Mouse (Mus musculus) liver, embryonic 11.5 days (tissue): ENCODE measurements around the gene Arl6ip1. TPM values are rescaled to one million over a fixed set of nuclear protein-coding genes. Genes with fewer than 3 reads are reported as not detected.
"Not testable (repeated sequence)": the region's sequence is repeated elsewhere in the genome, so short reads cannot be mapped to it uniquely, and the experiment has no call there.

Experiments used
- ATAC-seq: fragments of 200-750 bp; cut with Nextera tagmentation; replicated peaks from 2 replicates; pipeline ENCODE4 v1.8.0; 2017; ENCODE audit warnings: moderate number of reproducible peaks, mild to moderate bottlenecking, moderate TSS enrichment, moderate library complexity; ENCODE audit not compliant: low FRiP score
- DNase-seq: peaks from one replicate; pipeline ENCODE4 v3.0.0-alpha.2; 2017; ENCODE audit warnings: low spot score
- H3K27ac ChIP-seq: fragments of 300-500 bp; sonication (generic); 2 replicates; pipeline ENCODE4 v1.5.1; 2014; ENCODE audit warnings: mild to moderate bottlenecking, low read depth, low read length, control low read depth
- H3K27me3 ChIP-seq: fragments of 300-500 bp; sonication (generic); replicated peaks from 2 replicates; pipeline ENCODE4 v1.6.1; 2014; ENCODE audit warnings: low read length, mixed read lengths; ENCODE audit not compliant: control insufficient read depth, insufficient read depth
- H3K36me3 ChIP-seq: fragments of 300-500 bp; sonication (generic); 2 replicates; pipeline ENCODE4 v1.6.1; 2014; ENCODE audit warnings: mild to moderate bottlenecking, low read length, moderate library complexity, mixed read lengths; ENCODE audit not compliant: control insufficient read depth, insufficient read depth
- H3K4me1 ChIP-seq: fragments of 300-500 bp; sonication (generic); replicated peaks from 2 replicates; pipeline ENCODE4 v1.6.1; 2014; ENCODE audit warnings: low read length, mixed read lengths; ENCODE audit not compliant: control insufficient read depth, insufficient read depth
- H3K4me2 ChIP-seq: fragments of 300-500 bp; sonication (generic); 2 replicates; pipeline ENCODE4 v1.6.1; 2014; ENCODE audit warnings: mild to moderate bottlenecking, control low read depth, moderate library complexity
- H3K4me3 ChIP-seq: fragments of 300-500 bp; sonication (generic); 2 replicates; pipeline ENCODE4 v1.5.1; 2014; ENCODE audit warnings: low read depth, low read length, control low read depth
- H3K9ac ChIP-seq: fragments of 300-500 bp; sonication (generic); 2 replicates; pipeline ENCODE4 v1.6.1; 2014; ENCODE audit warnings: low read depth, low read length, control low read depth
- H3K9me3 ChIP-seq: fragments of 300-500 bp; sonication (generic); 2 replicates; pipeline ENCODE4 v1.6.1; 2016; ENCODE audit warnings: low read length, inconsistent platforms, mixed read lengths; ENCODE audit not compliant: control insufficient read depth
- whole genome bisulfite sequencing: fragments of 180-500 bp; shearing (Covaris S2); extraction: QIAGEN DNeasy Blood & Tissue Kit; methylation state at CpG from one replicate; pipeline ENCODE4 v1.1.7; 2014; 5-methylcytosine and 5-hydroxymethylcytosine counted together
- polyA plus RNA-seq: library from polyadenylated mRNA; unstranded; fragments of >200 nt; fragmentation: Nextera tagmentation; extraction: Ambion mirVana; gene quantifications from 2 replicates; pipeline ENCODE4 v1.2.1, GENCODE M21; 2014

Arl6ip1 gene
- 279 and 288 TPM in 2 replicates for polyA plus RNA-seq

DNA sequence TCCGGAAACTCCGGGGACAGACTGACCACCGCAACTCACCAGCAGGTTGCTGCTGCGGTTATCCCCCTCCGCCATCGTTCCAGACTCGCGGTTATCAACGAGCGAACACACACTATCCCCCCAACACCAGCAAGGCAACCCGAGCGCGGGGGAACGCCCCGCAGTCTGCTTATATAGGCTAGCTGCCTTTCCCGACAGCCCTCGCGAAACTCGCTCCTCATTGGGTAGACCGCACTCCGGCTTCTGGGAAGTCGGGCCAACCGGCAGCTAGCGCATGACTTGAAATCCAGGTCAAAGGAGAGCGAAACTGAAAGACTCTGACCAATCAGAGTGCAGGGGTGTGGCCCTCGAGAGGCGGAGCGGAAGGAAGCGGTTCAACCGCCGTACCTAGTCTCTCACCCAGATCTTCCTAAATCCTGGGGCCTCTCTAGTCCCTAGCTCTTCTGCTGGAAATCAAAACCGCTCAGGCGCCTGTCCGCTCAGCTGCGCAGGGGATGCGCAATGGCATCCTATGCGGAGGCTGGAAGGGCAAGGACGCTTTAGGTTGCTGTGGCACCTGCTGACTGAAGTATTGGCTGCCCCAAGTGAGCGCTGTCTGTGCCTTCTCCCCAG, at the start of gene Arl6ip1:
Gene Arl6ip1, minus strand, starts transcription at position 233 of the 612 bp plus-strand sequence.
- H3K4me3 ChIP-seq = peak within 1 kb of the TSS; percentile 91
- WGBS = under 1% methylated on average over 39 of the region's 39 CpGs

DNA sequence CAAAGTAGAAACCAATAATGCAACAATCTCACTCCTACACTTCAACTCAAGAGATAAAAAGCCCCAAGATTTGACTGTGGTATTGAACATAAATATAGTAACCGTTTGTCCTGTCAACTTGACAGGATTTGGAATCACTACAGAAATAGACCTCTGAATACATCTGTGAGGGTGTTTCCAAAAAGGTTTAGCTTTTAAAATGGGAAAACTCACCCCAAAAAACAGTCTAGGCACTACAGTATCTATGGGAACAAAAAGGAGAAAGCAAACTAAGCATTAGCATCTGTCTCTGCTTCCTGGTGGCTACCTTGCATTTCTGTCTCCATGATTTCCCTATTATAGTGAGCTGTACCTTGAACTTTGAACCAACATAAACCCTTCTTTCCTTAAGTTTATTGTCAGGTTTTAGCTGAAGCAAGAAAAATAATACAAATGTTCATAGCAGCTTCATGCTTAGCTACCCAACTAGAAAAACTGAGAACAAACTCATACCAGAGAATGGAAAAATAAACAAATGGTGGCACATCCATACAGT, 46.4 kb upstream of the Arl6ip1 start:
- peaks cover 15% of the 10 kb centered on the region for H3K36me3 ChIP-seq
- ATAC-seq (no peak), DNase-seq (no peak)
- no peak overlapping the region for H3K4me2 ChIP-seq
- no peaks in the 10 kb centered on the region for H3K9me3 ChIP-seq
- WGBS = 79% methylated on average over 1 of the region's 1 CpGs
- H3K4me3 ChIP-seq = no peak overlapping the region
- no peaks in the 10 kb centered on the region for H3K4me1 ChIP-seq
- no peak overlapping the region for H3K9ac ChIP-seq
- no peak overlapping the region for H3K27ac ChIP-seq
- no peaks in the 10 kb centered on the region for H3K27me3 ChIP-seq

More for the DNA sequence above, at the start of gene Arl6ip1:
- Histone ChIP-seq H3K4me1 (peaks cover 27% of the 10 kb centered on the region), H3K9me3 (no peaks in the 10 kb centered on the region), H3K27me3 (no peaks in the 10 kb centered on the region), H3K36me3 (peaks cover 12% of the 10 kb centered on the region), H3K9ac (peak within 1 kb of the TSS; percentile 94), H3K27ac (peak within 1 kb of the TSS; percentile 97), H3K4me2 (peak within 1 kb of the TSS; percentile 74)
- ATAC-seq = peak; percentile 99
- peak; percentile 97 for DNase-seq

DNA sequence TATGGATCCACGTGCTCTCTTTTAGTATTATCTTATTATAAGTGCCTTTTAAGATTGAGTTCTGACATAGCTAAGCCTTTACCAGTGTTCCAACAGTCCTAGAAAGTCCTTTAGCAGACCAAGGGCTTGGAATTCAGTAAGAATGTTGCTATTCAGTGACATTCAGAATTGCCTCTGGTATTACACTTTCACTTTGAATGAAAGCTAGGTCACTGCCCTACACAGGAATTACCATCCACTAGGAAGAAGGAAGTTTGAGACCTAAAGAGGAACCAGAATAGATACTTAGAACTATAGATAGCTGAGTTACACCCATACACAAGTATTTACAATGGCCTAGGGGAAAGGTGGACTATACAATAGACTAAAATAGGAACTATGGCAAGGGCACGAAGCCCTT, 40.7 kb upstream of the Arl6ip1 start:
- peaks cover 24% of the 10 kb centered on the region for H3K36me3 ChIP-seq

DNA sequence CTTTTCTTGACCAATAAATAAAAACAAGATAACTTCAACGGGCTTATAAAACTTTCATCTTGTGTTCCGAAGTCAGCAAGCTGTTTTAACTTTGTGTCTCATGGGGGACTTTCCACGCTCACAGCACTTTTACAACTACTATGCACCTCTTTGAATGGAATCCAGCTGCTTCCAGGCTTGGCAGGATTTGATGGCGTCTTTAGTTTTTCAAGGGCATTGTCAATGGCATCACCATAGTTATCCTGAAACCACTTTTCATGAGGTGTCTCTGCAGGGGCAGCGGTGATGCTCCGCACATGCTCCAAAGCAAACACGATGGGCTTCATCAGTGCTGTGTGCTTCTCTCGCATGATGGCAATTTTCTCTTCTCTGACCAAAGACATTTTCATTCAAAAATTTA, 33.5 kb upstream of the Arl6ip1 start:
- 92% methylated on average over 8 of the region's 8 CpGs for WGBS
- ATAC-seq = no peak
- no peak for DNase-seq
- no peak overlapping the region for H3K9ac ChIP-seq
- H3K4me3 ChIP-seq = no peak overlapping the region
- no peaks in the 10 kb centered on the region for H3K27me3 ChIP-seq
- no peaks in the 10 kb centered on the region for H3K9me3 ChIP-seq
- H3K4me1 ChIP-seq = no peaks in the 10 kb centered on the region
- no peak overlapping the region for H3K4me2 ChIP-seq
- no peak overlapping the region for H3K27ac ChIP-seq
- H3K36me3 ChIP-seq = peaks cover 23% of the 10 kb centered on the region

More for the DNA sequence above, 40.7 kb upstream of the Arl6ip1 start:
- not testable (repeated sequence) for H3K9ac ChIP-seq, H3K4me1 ChIP-seq, ATAC-seq, H3K4me3 ChIP-seq, H3K27me3 ChIP-seq, H3K4me2 ChIP-seq, H3K9me3 ChIP-seq, DNase-seq, H3K27ac ChIP-seq
- WGBS = 83% methylated on average over 2 of the region's 2 CpGs

DNA sequence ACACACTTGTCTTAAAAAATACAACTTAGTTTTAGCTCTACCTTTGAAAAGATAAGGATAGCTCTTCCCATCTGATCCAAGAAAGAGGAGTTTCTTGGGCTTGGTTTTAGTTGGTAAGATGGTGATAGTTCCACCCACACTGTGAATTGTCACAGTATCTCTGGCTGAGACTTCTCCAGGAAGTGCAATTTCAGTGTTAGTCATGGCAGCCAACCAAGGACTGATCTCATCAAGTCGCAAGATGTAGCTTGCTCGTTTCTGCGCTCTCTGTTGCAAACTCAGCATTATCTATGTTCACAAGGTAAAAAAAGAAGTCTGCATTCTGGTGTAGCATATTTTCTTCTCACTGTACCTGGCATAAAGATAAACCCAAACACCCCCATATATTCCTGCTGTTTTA, 30.7 kb upstream of the Arl6ip1 start:
- 94% methylated on average over 3 of the region's 3 CpGs for WGBS
- Histone ChIP-seq H3K36me3 (peaks cover 25% of the 10 kb centered on the region), H3K4me1 (no peaks in the 10 kb centered on the region), H3K4me3 (no peak overlapping the region), H3K4me2 (no peak overlapping the region), H3K9me3 (no peaks in the 10 kb centered on the region), H3K27me3 (no peaks in the 10 kb centered on the region), H3K27ac (no peak overlapping the region), H3K9ac (no peak overlapping the region)
- no peak for DNase-seq
- no peak for ATAC-seq

DNA sequence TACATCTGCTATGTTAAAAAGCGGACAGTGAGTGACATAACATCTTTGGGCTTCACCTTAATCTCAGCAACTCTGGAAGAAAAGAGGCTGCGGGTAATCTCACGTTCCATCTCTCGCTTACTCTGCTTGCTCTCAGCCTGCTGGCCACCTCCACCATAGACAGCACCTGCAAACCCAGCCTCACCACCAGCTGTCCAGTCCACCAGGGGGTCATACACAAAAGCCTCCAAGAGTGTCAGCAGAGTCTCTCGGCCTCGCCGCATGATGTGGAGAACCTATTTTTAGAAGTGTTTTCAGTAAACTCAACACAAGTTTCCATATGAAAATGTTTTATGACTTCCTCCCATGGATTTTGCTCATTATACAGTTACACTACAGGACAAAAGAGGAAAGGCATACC, 27.0 kb upstream of the Arl6ip1 start:
- H3K4me1 ChIP-seq = no peaks in the 10 kb centered on the region
- ATAC-seq = no peak
- H3K4me3 ChIP-seq = no peak overlapping the region
- H3K4me2 ChIP-seq = no peak overlapping the region
- no peak overlapping the region for H3K27ac ChIP-seq
- H3K27me3 ChIP-seq = no peaks in the 10 kb centered on the region
- WGBS = 91% methylated on average over 7 of the region's 7 CpGs
- no peaks in the 10 kb centered on the region for H3K9me3 ChIP-seq
- DNase-seq = no peak
- no peak overlapping the region for H3K9ac ChIP-seq
- H3K36me3 ChIP-seq = peaks cover 30% of the 10 kb centered on the region

DNA sequence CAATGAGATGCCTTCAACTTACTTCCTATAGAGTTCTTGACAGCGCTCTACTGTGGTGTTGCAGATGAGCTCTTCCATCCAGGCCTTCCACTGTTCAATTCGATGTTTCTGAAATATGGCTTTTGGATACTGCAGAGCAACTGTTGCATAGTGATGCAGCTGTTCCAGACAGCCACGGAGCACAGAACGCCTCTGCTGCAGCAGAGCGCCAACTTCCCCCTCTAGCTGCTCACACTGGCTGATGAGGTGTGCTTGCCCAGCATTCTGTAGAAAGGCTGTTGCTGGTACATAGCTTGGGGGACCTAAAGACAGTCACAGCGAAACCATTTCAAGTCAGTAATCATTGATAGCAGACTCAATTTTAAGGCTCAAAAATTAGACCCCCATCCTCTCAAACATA, 24.7 kb upstream of the Arl6ip1 start:
- H3K36me3 ChIP-seq = peaks cover 27% of the 10 kb centered on the region
- 90% methylated on average over 6 of the region's 6 CpGs for WGBS

DNA sequence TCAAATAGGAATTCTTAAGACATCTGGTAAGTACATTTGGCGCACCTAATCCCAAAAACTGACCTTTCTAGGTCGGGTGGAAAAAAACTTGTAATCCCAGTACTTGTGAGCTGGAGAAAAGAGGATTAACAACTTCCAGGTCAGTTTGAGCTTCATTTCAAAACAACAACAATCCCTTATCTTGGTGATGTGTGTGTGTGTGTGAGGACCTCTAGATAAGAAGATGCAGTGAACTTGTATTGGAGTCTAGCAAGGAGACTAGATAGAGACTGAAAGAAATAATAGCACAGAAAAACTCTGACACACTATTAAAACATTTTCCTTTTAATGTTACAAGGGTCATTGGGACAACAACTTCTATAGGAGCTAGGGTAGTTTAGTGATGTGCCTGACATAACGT, 14.1 kb upstream of the Arl6ip1 start:
- Histone ChIP-seq H3K4me1 (peaks cover 8% of the 10 kb centered on the region), H3K9ac (no peak overlapping the region), H3K4me3 (no peak overlapping the region), H3K36me3 (peaks cover 28% of the 10 kb centered on the region; the same call in 1 of the 2 replicates), H3K27ac (peak overlapping the region; percentile 5; the same call in 1 of the 2 replicates), H3K4me2 (peak overlapping the region; percentile 33; the same call in 1 of the 2 replicates), H3K27me3 (no peaks in the 10 kb centered on the region), H3K9me3 (no peaks in the 10 kb centered on the region)
- DNase-seq (no peak), ATAC-seq (peak; percentile 89)
- 74% methylated on average over 3 of the region's 3 CpGs for WGBS

More for the DNA sequence above, 24.7 kb upstream of the Arl6ip1 start:
- no peak for ATAC-seq
- H3K9ac ChIP-seq = no peak overlapping the region
- no peaks in the 10 kb centered on the region for H3K4me1 ChIP-seq
- H3K4me3 ChIP-seq = no peak overlapping the region
- H3K9me3 ChIP-seq = no peaks in the 10 kb centered on the region
- H3K27ac ChIP-seq = no peak overlapping the region
- no peak for DNase-seq
- no peak overlapping the region for H3K4me2 ChIP-seq
- H3K27me3 ChIP-seq = no peaks in the 10 kb centered on the region

DNA sequence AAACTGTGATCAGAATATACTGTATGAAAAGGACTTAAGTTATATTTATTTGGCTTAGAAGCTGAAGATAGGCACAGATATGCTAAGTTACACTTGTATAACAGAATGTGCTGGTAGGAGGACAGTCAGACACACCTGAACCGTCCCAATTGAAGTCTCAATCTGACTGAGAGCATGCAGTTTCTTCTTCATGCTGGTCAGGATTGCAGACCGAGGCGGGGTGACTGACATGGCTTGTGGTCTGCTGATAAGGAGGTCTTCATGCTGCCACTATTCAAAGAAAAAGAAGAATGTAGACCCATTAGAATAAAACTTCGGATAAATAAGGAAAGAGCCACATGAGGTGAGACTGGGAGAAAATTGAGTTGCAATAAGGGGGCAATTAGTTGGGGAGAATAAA, 13.7 kb upstream of the Arl6ip1 start:
- 49% methylated on average over 4 of the region's 4 CpGs for WGBS
- H3K36me3 ChIP-seq = peaks cover 24% of the 10 kb centered on the region; the same call in 1 of the 2 replicates
- H3K9ac ChIP-seq = no peak overlapping the region
- no peak overlapping the region for H3K4me3 ChIP-seq
- no peaks in the 10 kb centered on the region for H3K9me3 ChIP-seq
- peak overlapping the region; percentile 5; the same call in 1 of the 2 replicates for H3K27ac ChIP-seq
- peaks cover 8% of the 10 kb centered on the region for H3K4me1 ChIP-seq
- no peak for DNase-seq
- H3K27me3 ChIP-seq = no peaks in the 10 kb centered on the region
- peak; percentile 91 for ATAC-seq
- H3K4me2 ChIP-seq = peak overlapping the region; percentile 33; the same call in 1 of the 2 replicates
